Mouse (Mus musculus): Measurements from ENCODE around the gene Pltp. TPM values are rescaled to one million over a fixed set of nuclear protein-coding genes. Genes with fewer than 3 reads are reported as not detected.

Gene Pltp
- total and polyA plus RNA-seq, 3 experiments: 0.85 to 5.5 (median 0.94) TPM

DNA sequence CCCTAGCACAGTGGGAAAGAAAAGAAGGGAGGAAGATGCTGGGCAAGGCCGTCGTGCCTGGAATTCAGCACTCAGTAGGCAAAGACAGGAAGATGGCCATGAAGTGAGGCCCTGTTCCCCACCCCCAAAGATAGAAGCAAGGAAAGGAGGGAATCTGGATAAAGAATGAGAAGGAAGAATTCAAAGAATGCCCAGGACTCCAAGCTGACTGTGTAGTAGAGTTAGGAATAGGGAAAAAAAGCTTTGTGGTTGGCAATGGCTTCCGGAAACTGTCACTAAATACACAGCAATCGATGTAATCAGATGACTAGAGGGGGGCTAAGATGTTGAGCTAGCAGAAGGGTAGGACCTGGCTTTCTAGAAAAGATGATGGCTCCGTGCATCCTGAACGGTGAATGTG is 40.3 kb downstream of the Pltp start:
- H3K4me2 ChIP-seq (ENCODE audit: insufficient read depth, low read depth, poor library complexity, severe bottlenecking): no peak overlapping the region
- dilution Hi-C loops (cut with MboI; ENCODE audit: extremely low pct_ligation_motif_present, extremely low pct_unique_long_range_greater_than_20kb, low sequenced_read_pairs): no loop called here

DNA sequence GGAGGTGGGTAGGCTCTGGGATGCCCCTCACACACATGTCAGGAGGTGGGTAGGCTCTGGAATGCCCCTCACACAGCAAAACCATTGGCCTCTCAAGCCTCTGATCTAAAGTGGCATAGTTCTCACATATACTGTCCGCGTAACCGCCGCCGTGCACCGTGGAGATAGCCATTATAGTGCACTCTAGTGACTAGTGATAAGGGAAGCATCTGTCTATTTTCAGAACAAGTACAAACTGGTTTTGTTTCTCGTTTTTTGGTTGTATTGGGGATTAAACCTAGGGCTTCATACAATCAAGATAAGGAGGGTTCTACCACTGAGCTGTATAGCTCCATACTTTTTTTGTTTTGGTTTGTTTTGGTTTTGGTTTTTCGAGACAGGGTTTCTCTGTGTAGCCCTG is 41.7 kb downstream of the Pltp start:
- Histone ChIP-seq H3K27ac (ENCODE audit: insufficient read depth, low read depth) (no peak overlapping the region), H3K4me2 (ENCODE audit: insufficient read depth, low read depth, poor library complexity, severe bottlenecking) (no peak overlapping the region), H3K27me3 (replicated peaks) (no peaks in the 10 kb centered on the region), H3K36me3 (replicated peaks in 1 of 2; ENCODE audit: control insufficient read depth in 1 of 2, insufficient read depth in 1 of 2, low read length in 1 of 2) (peaks cover 4 to 46% of the 10 kb centered on the region in 2 experiments), H3K4me1 (ENCODE audit: control insufficient read depth in 1 of 2, insufficient read depth in 2 of 2) (no peaks in the 10 kb centered on the region), H3K79me2 (replicated peaks; ENCODE audit: control insufficient read depth, extremely low read depth, insufficient read depth, poor library complexity, severe bottlenecking) (no peaks in the 10 kb centered on the region), H3K9me3 (replicated peaks; ENCODE audit: low read length) (no peaks in the 10 kb centered on the region), H3K4me3 (replicated peaks in 1 of 3; ENCODE audit: low read depth in 2 of 3, low read length in 2 of 3, poor library complexity in 1 of 3) (no peak overlapping the region), H3K9ac (ENCODE audit: insufficient read depth, low read depth) (no peak overlapping the region)
- dilution Hi-C loops (cut with MboI; ENCODE audit: extremely low pct_ligation_motif_present, extremely low pct_unique_long_range_greater_than_20kb, low sequenced_read_pairs) (no loop called here), in situ Hi-C loops (cut with MboI; ENCODE audit: low pct_ligation_motif_present, low pct_unique_long_range_greater_than_20kb, low sequenced_read_pairs) (no loop called here)
- DNase-seq (ENCODE audit: extremely low read depth): no peak
- TF ChIP-seq TCF12 (IDR thresholded peaks at IDR 0.05; ENCODE audit: low read depth, low read length) (no peak), CTCF (conservative IDR thresholded peaks at IDR 0.05 in 1 of 2, IDR thresholded peaks at IDR 0.05 in 1 of 2; ENCODE audit: low read depth in 2 of 2, low read length in 2 of 2) (no peak), USF1 (IDR thresholded peaks at IDR 0.05; ENCODE audit: low read depth, low read length) (no peak), GABPA (IDR thresholded peaks at IDR 0.05; ENCODE audit: insufficient replicate concordance, low read depth, low read length) (no peak), MEF2A (IDR thresholded peaks at IDR 0.05; ENCODE audit: borderline replicate concordance, low read depth, low read length) (no peak), ZKSCAN1 (IDR thresholded peaks at IDR 0.05; ENCODE audit: borderline replicate concordance, low read depth, low read length) (no peak), MAZ (IDR thresholded peaks at IDR 0.05; ENCODE audit: low read depth, low read length) (no peak), MAFK (IDR thresholded peaks at IDR 0.05; ENCODE audit: insufficient replicate concordance, low read length) (no peak), PAX5 (IDR thresholded peaks at IDR 0.05; ENCODE audit: low read length) (no peak), SMC3 (IDR thresholded peaks at IDR 0.05; ENCODE audit: low read depth, low read length) (no peak), MYC (IDR thresholded peaks at IDR 0.05; ENCODE audit: low read depth, low read length) (no peak), JUN (IDR thresholded peaks at IDR 0.05; ENCODE audit: insufficient read depth, low read depth, low read length) (no peak), ZC3H11A (IDR thresholded peaks at IDR 0.05; ENCODE audit: low read depth, low read length) (no peak), E2F4 (IDR thresholded peaks at IDR 0.05; ENCODE audit: insufficient replicate concordance, low read depth, low read length) (no peak), ZMIZ1 (IDR thresholded peaks at IDR 0.05; ENCODE audit: low read depth, low read length) (no peak), POLR2AphosphoS2 (IDR thresholded peaks at IDR 0.05; ENCODE audit: low read depth, low read length) (no peak), ZNF384 (IDR thresholded peaks at IDR 0.05; ENCODE audit: low read depth, low read length) (no peak), HCFC1 (IDR thresholded peaks at IDR 0.05; ENCODE audit: low read depth, low read length) (no peak)

More for the DNA sequence above, 40.3 kb downstream of the Pltp start:
- no peak overlapping the region for H3K27ac ChIP-seq (ENCODE audit: insufficient read depth, low read depth)
- no peak overlapping the region for H3K9ac ChIP-seq (ENCODE audit: insufficient read depth, low read depth)
- in situ Hi-C loops (cut with MboI; ENCODE audit: low pct_ligation_motif_present, low pct_unique_long_range_greater_than_20kb, low sequenced_read_pairs): no loop called here
- H3K79me2 ChIP-seq (replicated peaks; ENCODE audit: control insufficient read depth, extremely low read depth, insufficient read depth, poor library complexity, severe bottlenecking): no peaks in the 10 kb centered on the region
- no peak overlapping the region for H3K4me3 ChIP-seq (replicated peaks in 1 of 3; ENCODE audit: low read depth in 2 of 3, low read length in 2 of 3, poor library complexity in 1 of 3)
- no peak for DNase-seq (ENCODE audit: extremely low read depth)
- no peaks in the 10 kb centered on the region for H3K27me3 ChIP-seq (replicated peaks)
- H3K4me1 ChIP-seq (ENCODE audit: control insufficient read depth in 1 of 2, insufficient read depth in 2 of 2): peaks cover 0 to 2% of the 10 kb centered on the region in 2 experiments; a peak in 1 of 4 replicates
- H3K9me3 ChIP-seq (replicated peaks; ENCODE audit: low read length): no peaks in the 10 kb centered on the region
- no peak for TF ChIP-seq ZNF384 (IDR thresholded peaks at IDR 0.05; ENCODE audit: low read depth, low read length)
- no peak for TF ChIP-seq MEF2A (IDR thresholded peaks at IDR 0.05; ENCODE audit: borderline replicate concordance, low read depth, low read length)
- no peak for TF ChIP-seq JUND (conservative IDR thresholded peaks at IDR 0.05; ENCODE audit: low read depth, low read length)
- TF ChIP-seq ZMIZ1 (IDR thresholded peaks at IDR 0.05; ENCODE audit: low read depth, low read length): no peak
- TF ChIP-seq MAZ (IDR thresholded peaks at IDR 0.05; ENCODE audit: low read depth, low read length): no peak
- no peak for TF ChIP-seq CHD1 (IDR thresholded peaks at IDR 0.05; ENCODE audit: low read depth, low read length)
- TF ChIP-seq KAT2A (IDR thresholded peaks at IDR 0.05; ENCODE audit: insufficient replicate concordance, low read length): no peak
- TF ChIP-seq TBP (conservative IDR thresholded peaks at IDR 0.05; ENCODE audit: low read depth, low read length): no peak
- TF ChIP-seq RCOR1 (conservative IDR thresholded peaks at IDR 0.05; ENCODE audit: low read depth, low read length): no peak
- no peak for TF ChIP-seq POLR2AphosphoS2 (IDR thresholded peaks at IDR 0.05; ENCODE audit: low read depth, low read length)
- no peak for TF ChIP-seq UBTF (IDR thresholded peaks at IDR 0.05; ENCODE audit: low read depth, low read length)
- no peak for TF ChIP-seq MAX (IDR thresholded peaks at IDR 0.05; ENCODE audit: low read length)
- H3K36me3 ChIP-seq (replicated peaks in 1 of 2; ENCODE audit: control insufficient read depth in 1 of 2, insufficient read depth in 1 of 2, low read length in 1 of 2): peaks cover 11 to 52% of the 10 kb centered on the region in 2 experiments
